Mouse (Mus musculus) spleen, embryonic (tissue): ENCODE results near the gene Rrp8.
"Not testable (repeated sequence)": the region's sequence is repeated elsewhere in the genome, so short reads cannot be mapped to it uniquely, and the experiment has no call there.

ENCODE experiments used
- CTCF ChIA-PET: fragments of 350-600 bp; sonication (Branson Sonifier 250); formaldehyde crosslinking; loops from one replicate; lab custom pipeline; 2022; lab: Charles Lee

Rrp8 gene

DNA sequence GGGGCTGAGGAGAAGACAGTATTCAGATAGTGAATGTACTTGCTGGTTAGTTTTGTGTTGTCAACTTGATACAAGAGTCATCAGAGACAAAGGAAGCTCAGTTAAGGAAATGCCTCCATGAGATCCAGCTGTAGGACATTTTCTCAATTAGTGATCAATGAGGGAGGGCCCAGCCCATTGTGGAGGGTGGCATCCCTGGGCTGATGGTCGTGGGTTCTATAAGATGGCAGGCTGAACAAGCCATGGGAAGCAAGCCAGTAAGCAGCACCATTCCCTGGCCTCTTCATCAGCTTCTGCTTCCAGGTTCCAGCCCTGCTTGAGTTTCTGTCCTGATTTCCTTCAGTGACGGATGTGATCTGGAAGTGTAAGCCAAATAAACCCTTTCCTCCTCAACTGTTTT is 10.6 kb upstream of the Rrp8 start:
- CTCF ChIA-PET, result no interaction called here

DNA sequence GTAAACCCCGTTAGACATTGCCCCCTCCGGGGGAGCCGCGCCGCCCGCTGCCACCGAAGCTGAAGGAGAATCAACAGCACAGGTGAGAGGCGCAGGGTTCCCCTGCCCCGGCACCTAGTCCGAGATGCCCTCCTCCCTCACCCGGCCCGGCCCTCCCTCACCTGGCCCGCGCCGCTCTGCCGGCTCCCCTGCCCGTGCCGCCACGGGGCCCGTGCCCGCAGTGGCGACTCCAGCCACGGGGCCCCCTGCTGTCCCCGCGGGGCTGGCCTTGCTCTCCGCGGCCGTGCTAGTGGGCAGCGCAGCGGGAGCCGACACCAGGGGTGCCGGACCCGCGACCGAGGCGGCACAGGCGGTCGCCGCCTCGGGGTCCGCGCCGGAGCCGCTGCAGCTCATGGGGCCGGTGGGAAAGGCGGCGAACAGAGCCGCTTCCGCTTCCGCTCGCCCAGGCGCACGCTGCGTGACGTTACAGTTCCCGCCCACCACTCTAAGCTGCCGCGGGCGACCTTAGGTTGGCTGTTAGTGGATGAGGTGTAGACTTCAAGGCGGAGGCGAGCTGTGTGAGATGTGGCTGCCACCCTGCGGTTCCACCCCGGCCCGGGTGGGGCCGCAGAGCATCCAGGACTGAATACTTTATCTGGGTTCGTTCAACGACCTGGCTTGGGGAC is 6.9 kb upstream of the Rrp8 start, which contains the start of gene Taf10:
Gene Taf10, minus strand, starts transcription at position 436 of the 665 bp plus-strand sequence.
- CTCF ChIA-PET, result interaction anchor here (1.1 kb wide), 1 partner anchor 8 kb away, joined by 3 read pairs; the partner anchor contains the start of gene Tpp1

DNA sequence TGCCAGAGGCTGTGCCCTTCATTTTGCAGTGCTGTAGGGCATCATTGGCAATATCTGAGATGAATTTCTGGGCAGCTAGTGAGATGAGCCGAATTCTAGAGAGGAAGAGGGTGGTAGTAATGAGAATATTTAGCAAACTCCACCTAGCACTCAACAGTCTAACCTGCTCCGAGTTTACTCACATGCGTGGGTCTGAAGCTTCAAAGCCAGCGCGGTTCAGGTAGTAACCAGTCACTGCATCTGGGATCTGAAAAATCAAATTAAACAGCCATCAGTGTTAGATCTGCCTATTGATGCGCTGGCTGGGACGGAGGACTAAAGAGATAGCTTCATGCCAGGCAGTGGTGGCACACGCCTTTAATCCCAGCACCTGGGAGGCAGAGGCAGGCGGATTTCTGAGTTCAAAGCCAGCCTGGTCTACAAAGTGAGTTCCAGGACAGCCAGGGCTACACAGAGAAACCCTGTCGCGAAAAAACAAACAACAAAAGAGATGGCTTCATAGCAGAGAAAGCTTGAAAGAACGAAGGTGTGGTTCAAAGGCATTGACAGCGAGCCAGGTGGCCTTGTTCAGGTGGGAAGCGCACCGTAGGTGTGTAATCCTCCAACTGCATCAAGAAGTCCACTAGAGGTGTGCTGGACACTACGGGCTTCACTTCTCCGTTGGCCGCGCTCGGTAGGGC is 6.2 kb upstream of the Rrp8 start:
- CTCF ChIA-PET, result interaction anchor here (1.1 kb wide), 1 partner anchor 9 kb away, joined by 3 read pairs; the partner anchor contains the start of gene Tpp1

DNA sequence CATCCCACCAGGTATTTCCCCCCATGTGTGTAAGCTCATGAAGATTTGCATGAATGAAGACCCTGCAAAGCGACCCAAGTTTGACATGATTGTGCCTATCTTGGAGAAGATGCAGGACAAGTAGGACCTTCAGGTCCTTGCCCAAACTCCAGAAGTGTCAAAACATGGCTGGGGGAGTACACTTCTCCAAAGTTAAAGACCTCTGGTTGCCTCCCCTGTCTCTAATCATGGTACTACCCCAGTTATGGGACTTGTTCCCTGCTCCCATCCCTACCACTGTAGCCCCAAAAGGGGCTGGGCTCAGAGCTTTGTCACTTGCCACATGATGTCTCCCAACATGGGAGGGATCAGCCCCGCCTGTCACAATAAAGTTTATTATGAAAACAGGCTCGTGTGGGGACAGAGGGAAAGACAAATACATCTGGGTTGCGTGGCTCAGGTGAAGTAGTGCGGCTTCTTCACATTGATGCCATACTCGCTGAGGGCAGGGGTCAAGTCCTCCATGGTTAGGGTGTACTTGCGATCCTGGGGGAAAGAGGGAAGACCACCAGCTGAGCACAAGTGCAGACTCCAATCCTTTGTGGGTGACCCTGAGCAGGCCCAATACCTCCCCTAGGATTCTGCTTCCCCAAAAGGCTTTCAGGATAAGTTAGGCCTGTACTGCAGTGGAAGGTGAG is 5.5 kb upstream of the Rrp8 start:
- CTCF ChIA-PET, result not testable (repeated sequence)

DNA sequence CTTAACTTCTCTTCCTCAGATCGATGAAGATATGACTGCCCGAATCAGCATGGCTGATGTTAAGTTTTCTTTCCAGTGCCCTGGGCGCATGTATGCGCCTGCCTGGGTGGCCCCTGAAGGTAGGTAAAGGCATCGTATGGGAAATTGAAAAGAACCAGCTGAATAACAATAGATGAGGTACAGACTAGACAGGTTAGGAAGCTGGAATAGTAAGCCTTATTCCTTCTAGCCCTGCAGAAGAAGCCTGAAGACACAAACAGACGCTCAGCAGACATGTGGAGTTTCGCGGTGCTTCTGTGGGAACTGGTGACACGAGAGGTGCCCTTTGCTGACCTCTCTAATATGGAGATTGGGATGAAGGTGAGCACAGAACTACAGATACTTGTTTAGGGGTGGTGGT is 4.8 kb upstream of the Rrp8 start:
- CTCF ChIA-PET, result no interaction called here

- CTCF ChIA-PET, result no interaction called here
Observed at GRCm38 (mm10) chr7:105740851-105741250, 3.7 kb upstream of the Rrp8 start.

GRCm38 (mm10) chr7:105740089-105740795 is 3.1 kb upstream of the Rrp8 start:
- CTCF ChIA-PET, result interaction anchor here (0.9 kb wide), 1 partner anchor 29 kb away, joined by 3 read pairs; no protein-coding TSS in a partner anchor

GRCm38 (mm10) chr7:105738948-105739347 is 1.8 kb upstream of the Rrp8 start:
- CTCF ChIA-PET, result interaction anchor here (0.6 to 0.9 kb wide), 2 partner anchors 12 to 28 kb away, joined by 3 to 5 read pairs; no protein-coding TSS in a partner anchor

DNA sequence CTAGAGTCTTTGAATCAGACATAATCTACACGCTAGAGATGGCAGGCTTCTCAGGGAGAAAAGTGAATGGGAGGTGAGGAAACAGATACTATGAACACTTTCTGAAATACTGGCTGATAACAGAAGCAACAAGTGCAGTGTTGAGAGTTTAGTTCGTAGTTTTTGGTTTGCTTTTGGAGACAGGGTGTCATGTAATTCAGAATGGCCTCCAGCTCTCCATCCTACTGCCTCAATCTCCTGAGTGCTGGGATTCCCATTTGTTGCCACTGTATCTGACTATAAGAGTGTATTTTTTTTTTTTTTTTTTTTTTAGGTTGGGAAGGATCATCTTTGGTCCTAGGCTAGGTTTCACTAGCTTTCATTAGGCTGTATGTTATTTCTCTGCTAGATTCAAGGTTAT is 1.1 kb upstream of the Rrp8 start:
- CTCF ChIA-PET, result interaction anchor here (0.6 kb wide), 2 partner anchors 10 to 12 kb away, joined by 4 to 5 read pairs; no protein-coding TSS in a partner anchor

- CTCF ChIA-PET, result interaction anchor here (0.6 kb wide), 1 partner anchor 9 kb away, joined by 4 read pairs; no protein-coding TSS in a partner anchor
Observed at GRCm38 (mm10) chr7:105737648-105738047, 463 bp upstream of the Rrp8 start.

DNA sequence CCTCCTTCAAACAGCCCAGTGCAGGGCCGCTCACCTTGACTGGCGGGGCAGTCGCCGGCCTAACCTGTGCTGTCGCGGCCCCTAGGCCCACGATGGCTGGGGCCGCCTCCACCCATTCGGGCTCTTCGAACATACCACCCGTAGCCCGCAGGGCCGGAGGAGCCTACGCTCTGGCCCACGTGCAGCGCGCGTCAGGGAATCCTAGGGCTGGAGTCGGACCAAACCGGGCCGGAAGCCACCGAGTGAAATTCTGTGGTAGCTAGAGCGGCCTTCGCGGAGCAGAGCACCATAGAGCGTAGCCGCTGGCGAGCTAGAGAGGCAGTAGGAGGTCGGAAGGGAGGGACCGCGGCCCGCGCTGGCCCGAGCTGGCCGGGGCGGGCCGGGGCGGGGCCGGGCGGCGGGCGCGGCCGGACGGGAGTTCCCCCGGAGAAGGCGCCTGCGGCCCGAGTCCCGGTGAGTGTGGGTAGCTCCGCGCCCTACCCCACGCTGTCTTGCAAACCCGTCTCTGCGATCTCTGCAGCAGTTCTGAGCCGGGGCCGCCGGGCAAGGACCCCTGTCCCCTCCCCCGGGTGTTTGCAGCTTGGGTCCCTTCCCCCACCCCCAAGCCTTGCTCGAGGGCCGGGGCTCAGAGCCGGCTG is 802 bp downstream of the Rrp8 start, which contains the start of gene Ilk:
Gene Ilk, plus strand, starts transcription at position 329 of the 638 bp plus-strand sequence.
- CTCF ChIA-PET, result no interaction called here

DNA sequence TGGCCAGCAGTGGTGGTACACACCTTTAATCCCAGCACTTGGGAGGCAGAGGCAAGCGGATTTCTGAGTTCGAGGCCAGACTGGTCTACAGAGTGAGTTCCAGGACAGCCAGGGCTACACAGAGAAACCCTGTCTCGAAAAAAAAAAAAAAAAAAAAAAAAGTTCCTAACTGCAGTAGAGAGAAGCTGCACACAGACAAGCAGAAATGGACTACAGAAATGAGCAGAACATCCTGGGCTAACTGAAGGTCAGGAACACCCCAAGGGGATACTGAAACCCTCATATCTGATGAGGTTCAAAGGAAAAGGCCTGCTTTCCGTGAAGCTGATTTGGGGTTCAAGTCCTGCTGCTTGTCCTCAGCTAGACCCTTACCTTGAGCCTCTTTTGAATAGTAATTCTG is 1.7 kb downstream of the Rrp8 start:
- CTCF ChIA-PET, result interaction anchor here (0.7 kb wide), 2 partner anchors 31 to 84 kb away, joined by 7 to 8 read pairs; no protein-coding TSS in a partner anchor

DNA sequence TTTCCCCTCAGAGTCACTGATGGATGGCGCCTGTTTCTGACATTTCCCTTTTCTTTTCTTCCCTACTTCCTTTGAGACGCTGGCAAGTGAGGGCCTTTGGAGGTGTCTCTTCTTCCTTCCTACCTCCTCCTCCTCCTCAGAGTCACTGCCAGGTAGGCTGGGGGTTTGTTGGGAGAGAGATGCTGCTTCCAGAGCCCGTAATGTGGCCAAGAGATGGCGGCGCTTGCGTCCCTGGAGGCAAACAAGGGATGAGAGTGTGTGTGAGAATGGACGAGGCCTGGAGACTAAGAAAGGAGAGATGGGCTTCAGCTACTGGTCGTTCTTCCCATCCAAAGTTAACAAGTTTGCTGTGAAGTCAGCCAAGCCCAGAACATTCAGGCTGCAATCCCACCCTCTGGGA is 2.4 kb downstream of the Rrp8 start:
- CTCF ChIA-PET, result no interaction called here

DNA sequence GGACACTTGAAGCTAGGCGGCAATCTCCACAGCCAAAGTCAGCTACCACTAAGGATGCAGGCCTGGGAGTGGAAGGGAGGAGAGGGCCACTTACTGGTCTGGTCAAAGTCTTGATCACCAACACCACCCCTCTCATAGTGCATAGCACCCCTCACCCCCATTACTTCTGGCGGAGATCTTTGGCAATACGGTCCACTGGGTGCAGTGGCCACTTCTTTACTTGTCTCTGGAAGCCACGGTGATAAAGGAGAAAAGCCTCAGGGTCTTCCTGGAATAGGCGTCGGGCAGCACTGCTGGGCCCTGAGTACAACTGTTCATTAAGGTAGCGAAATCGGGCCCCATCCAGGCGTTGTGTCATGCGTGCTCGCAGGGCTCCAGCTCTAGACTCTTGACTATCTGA is 3.3 kb downstream of the Rrp8 start:
- CTCF ChIA-PET, result no interaction called here

GRCm38 (mm10) chr7:105728701-105729428 is 8.3 kb downstream of the Rrp8 start:
- CTCF ChIA-PET, result interaction anchor here (0.5 kb wide), 1 partner anchor 9 kb away, joined by 4 read pairs; no protein-coding TSS in a partner anchor

GRCm38 (mm10) chr7:105726980-105727325 is 10.2 kb downstream of the Rrp8 start:
- CTCF ChIA-PET, result interaction anchor here (0.6 to 1.6 kb wide), 2 partner anchors 12 to 92 kb away, joined by 4 to 5 read pairs; no protein-coding TSS in a partner anchor

GRCm38 (mm10) chr7:105726144-105726979 is 10.8 kb downstream of the Rrp8 start:
- CTCF ChIA-PET, result interaction anchor here (0.6 to 1.6 kb wide), 2 partner anchors 12 to 92 kb away, joined by 4 to 5 read pairs; no protein-coding TSS in a partner anchor

GRCm38 (mm10) chr7:105721916-105722315 is 15.3 kb downstream of the Rrp8 start:
- CTCF ChIA-PET, result no interaction called here

DNA sequence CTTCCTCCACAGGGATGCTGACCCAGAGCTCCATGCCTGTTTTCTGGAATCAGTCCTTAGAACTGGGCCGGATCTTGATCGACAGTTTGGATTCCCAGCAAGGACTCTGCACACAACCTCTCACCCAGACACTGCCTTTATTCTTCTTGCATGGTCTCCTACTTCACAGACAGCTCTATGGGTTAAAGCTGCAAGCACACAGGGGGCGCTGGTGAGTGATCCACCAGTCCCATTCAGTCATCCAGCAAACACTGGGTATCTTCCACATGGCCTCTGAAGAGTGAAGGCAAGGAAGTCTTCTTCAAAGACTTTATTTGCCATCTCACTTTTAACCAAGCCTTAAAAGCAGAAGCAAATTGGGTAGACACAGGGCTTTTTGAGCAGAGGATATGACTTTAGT is 21.8 kb downstream of the Rrp8 start:
- CTCF ChIA-PET, result no interaction called here
